Mouse (Mus musculus) liver, postnatal 0 days (tissue): ENCODE measurements around the gene Ptprd.

Experiments
- CTCF ChIP-seq: sonication (generic); IDR thresholded peaks from 2 replicates; pipeline ENCODE4 v1.5.1; 2016; ENCODE audit warnings: antibody characterized with exemption, low read depth
- EP300 ChIP-seq: IDR thresholded peaks from 2 replicates; pipeline ENCODE4 v1.6.1; 2016; ENCODE audit warnings: antibody characterized with exemption, low read depth, mild to moderate bottlenecking

DNA sequence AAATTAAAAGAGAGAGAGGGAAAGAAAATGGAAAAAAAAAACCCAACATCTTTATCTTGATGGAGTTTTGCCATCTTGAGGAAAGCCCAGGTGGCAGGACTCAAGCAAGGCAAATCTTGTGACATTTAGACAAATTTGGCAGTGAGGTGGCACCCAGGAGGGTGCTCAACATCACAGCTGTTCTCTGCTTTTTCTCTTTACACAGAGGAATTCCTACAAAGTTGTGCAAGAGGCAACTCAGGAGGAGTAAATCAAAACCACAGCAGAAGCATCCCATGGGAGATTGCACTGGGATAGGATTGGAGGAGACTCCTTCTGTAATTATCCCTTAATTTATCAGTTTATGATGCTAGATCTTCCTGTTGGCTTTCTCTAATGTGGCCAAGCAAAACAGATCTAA is 2121.9 kb downstream of the Ptprd start:
- TF ChIP-seq CTCF, result no peak
- no peak for TF ChIP-seq EP300
